Mouse (Mus musculus) CH12.LX (cell line): ENCODE measurements around the gene Tigit. TPM values are rescaled to one million over a fixed set of nuclear protein-coding genes. Genes with fewer than 3 reads are reported as not detected.

Experiments
- DNase-seq: peaks from one replicate; pipeline ENCODE4 v3.0.0-alpha.2; 2013; ENCODE audit errors: extremely low read depth
- H3K27ac ChIP-seq: 2 replicates; pipeline ENCODE4 v1.5.1; 2012; ENCODE audit warnings: low read depth, mild to moderate bottlenecking, control low read depth, moderate library complexity; ENCODE audit not compliant: insufficient read depth
- H3K27me3 ChIP-seq: replicated peaks from 2 replicates; pipeline ENCODE3; 2012; ENCODE audit warnings: inconsistent platforms
- H3K36me3 ChIP-seq, 2 experiments: replicated peaks in 1 of 2; 2 replicates each; pipeline versions ENCODE3 to v1.6.1; 2012; ENCODE audit warnings: inconsistent platforms in 1 of 2, low read length in 1 of 2, mild to moderate bottlenecking in 1 of 2, mixed read lengths in 1 of 2, moderate library complexity in 1 of 2; ENCODE audit not compliant: control insufficient read depth in 1 of 2, insufficient read depth in 1 of 2
- H3K4me1 ChIP-seq, 2 experiments: 2 replicates each; pipeline ENCODE4 v1.6.1; 2012; ENCODE audit warnings: inconsistent platforms in 1 of 2, moderate library complexity in 1 of 2; ENCODE audit not compliant: insufficient read depth in 2 of 2, control insufficient read depth in 1 of 2
- H3K4me2 ChIP-seq: 2 replicates; pipeline ENCODE4 v1.6.1; 2012; ENCODE audit warnings: low read depth, mild to moderate bottlenecking, control low read depth; ENCODE audit not compliant: poor library complexity, insufficient read depth, severe bottlenecking
- H3K4me3 ChIP-seq, 3 experiments: fragments of 150-350 bp in 1 of 3; sonication (generic) in 1 of 3; replicated peaks in 1 of 3; 2 replicates each; pipeline versions ENCODE3 to v1.5.1; 2011 to 2012; ENCODE audit warnings: low read depth in 2 of 3, low read length in 2 of 3, mild to moderate bottlenecking in 2 of 3, moderate library complexity in 2 of 3, control low read depth in 1 of 3, improper control_type of control experiment in 1 of 3, inconsistent platforms in 1 of 3, mixed read lengths in 1 of 3; ENCODE audit not compliant: poor library complexity in 1 of 3
- H3K79me2 ChIP-seq: replicated peaks from 2 replicates; pipeline ENCODE4 v1.6.1; 2012; ENCODE audit warnings: mild to moderate bottlenecking, moderate library complexity; ENCODE audit not compliant: control insufficient read depth, poor library complexity, insufficient read depth, severe bottlenecking; ENCODE audit errors: extremely low read depth
- H3K9ac ChIP-seq: 2 replicates; pipeline ENCODE4 v1.6.1; 2012; ENCODE audit warnings: low read depth, mild to moderate bottlenecking, control low read depth, moderate library complexity; ENCODE audit not compliant: insufficient read depth
- H3K9me3 ChIP-seq: replicated peaks from 2 replicates; pipeline ENCODE3; 2012; ENCODE audit warnings: low read length, inconsistent platforms, mixed read lengths
- CHD1 ChIP-seq: IDR thresholded peaks from 2 replicates; pipeline ENCODE4 v1.6.1; 2012; ENCODE audit warnings: low read depth, low read length, improper control_type of control experiment, inconsistent platforms
- ELF1 ChIP-seq: IDR thresholded peaks from 2 replicates; pipeline ENCODE4 v1.6.1; 2014; ENCODE audit warnings: low read depth, mild to moderate bottlenecking, inconsistent platforms, low read length, improper control_type of control experiment
- EP300 ChIP-seq: IDR thresholded peaks from 2 replicates; pipeline ENCODE4 v1.6.1; 2011; ENCODE audit warnings: low read length, improper control_type of control experiment
- ETS1 ChIP-seq: conservative IDR thresholded peaks from 2 replicates; pipeline ENCODE4 v1.6.1; 2012; ENCODE audit warnings: low read depth, mild to moderate bottlenecking, inconsistent platforms, low read length, improper control_type of control experiment, moderate library complexity
- GABPA ChIP-seq: IDR thresholded peaks from 2 replicates; pipeline ENCODE4 v1.6.1; 2012; ENCODE audit warnings: low read depth, low read length, improper control_type of control experiment, inconsistent platforms; ENCODE audit not compliant: insufficient replicate concordance
- HCFC1 ChIP-seq: IDR thresholded peaks from 2 replicates; pipeline ENCODE4 v1.6.1; 2012; ENCODE audit warnings: low read depth, mild to moderate bottlenecking, inconsistent platforms, low read length, improper control_type of control experiment
- IRF4 ChIP-seq: IDR thresholded peaks from 2 replicates; pipeline ENCODE4 v1.6.1; 2014; ENCODE audit warnings: low read depth, mild to moderate bottlenecking, inconsistent platforms, low read length, improper control_type of control experiment
- JUN ChIP-seq: IDR thresholded peaks from 2 replicates; pipeline ENCODE4 v1.6.1; 2011; ENCODE audit warnings: low read depth, mild to moderate bottlenecking, low read length, improper control_type of control experiment, moderate library complexity; ENCODE audit not compliant: insufficient read depth
- JUND ChIP-seq: conservative IDR thresholded peaks from 2 replicates; pipeline ENCODE4 v1.6.1; 2011; ENCODE audit warnings: low read depth, low read length, improper control_type of control experiment
- KAT2A ChIP-seq: IDR thresholded peaks from 2 replicates; pipeline ENCODE4 v1.6.1; 2012; ENCODE audit warnings: low read length, improper control_type of control experiment, inconsistent platforms; ENCODE audit not compliant: insufficient replicate concordance
- MAFK ChIP-seq: IDR thresholded peaks from 2 replicates; pipeline ENCODE4 v1.6.1; 2011; ENCODE audit warnings: low read length, improper control_type of control experiment; ENCODE audit not compliant: insufficient replicate concordance
- MAX ChIP-seq: IDR thresholded peaks from 2 replicates; pipeline ENCODE4 v1.6.1; 2011; ENCODE audit warnings: low read length, improper control_type of control experiment
- MAZ ChIP-seq: IDR thresholded peaks from 2 replicates; pipeline ENCODE4 v1.6.1; 2012; ENCODE audit warnings: low read depth, mild to moderate bottlenecking, inconsistent platforms, low read length, improper control_type of control experiment, moderate library complexity
- MXI1 ChIP-seq: IDR thresholded peaks from 2 replicates; pipeline ENCODE4 v1.6.1; 2011; ENCODE audit warnings: mild to moderate bottlenecking, low read depth, low read length, improper control_type of control experiment
- MYC ChIP-seq: IDR thresholded peaks from 2 replicates; pipeline ENCODE4 v1.6.1; 2011; ENCODE audit warnings: low read depth, mild to moderate bottlenecking, improper control_type of control experiment, low read length
- NELFE ChIP-seq: IDR thresholded peaks from 2 replicates; pipeline ENCODE4 v1.6.1; 2011; ENCODE audit warnings: low read depth, low read length, improper control_type of control experiment
- NRF1 ChIP-seq: IDR thresholded peaks from 2 replicates; pipeline ENCODE4 v1.6.1; 2014; ENCODE audit warnings: low read depth, mild to moderate bottlenecking, inconsistent platforms, low read length, improper control_type of control experiment, moderate library complexity
- PAX5 ChIP-seq: IDR thresholded peaks from 2 replicates; pipeline ENCODE4 v1.6.1; 2012; ENCODE audit warnings: low read length, inconsistent platforms, mixed read lengths
- POLR2A ChIP-seq: IDR thresholded peaks from 2 replicates; pipeline ENCODE4 v1.6.1; 2011; ENCODE audit warnings: low read depth, mild to moderate bottlenecking, improper control_type of control experiment, low read length
- POLR2AphosphoS2 ChIP-seq: IDR thresholded peaks from 2 replicates; pipeline ENCODE4 v1.6.1; 2011; ENCODE audit warnings: low read depth, low read length, improper control_type of control experiment
- RAD21 ChIP-seq: IDR thresholded peaks from 2 replicates; pipeline ENCODE4 v1.6.1; 2011; ENCODE audit warnings: low read depth, mild to moderate bottlenecking, low read length, improper control_type of control experiment, moderate library complexity
- RCOR1 ChIP-seq: conservative IDR thresholded peaks from 2 replicates; pipeline ENCODE4 v1.6.1; 2012; ENCODE audit warnings: low read depth, mild to moderate bottlenecking, inconsistent platforms, low read length, improper control_type of control experiment
- SIN3A ChIP-seq: IDR thresholded peaks from 2 replicates; pipeline ENCODE4 v1.6.1; 2012; ENCODE audit warnings: low read length, improper control_type of control experiment, inconsistent platforms
- SMC3 ChIP-seq: IDR thresholded peaks from 2 replicates; pipeline ENCODE4 v1.6.1; 2011; ENCODE audit warnings: low read depth, low read length, improper control_type of control experiment
- TBP ChIP-seq: conservative IDR thresholded peaks from 2 replicates; pipeline ENCODE4 v1.6.1; 2011; ENCODE audit warnings: low read depth, low read length, improper control_type of control experiment
- TCF12 ChIP-seq: IDR thresholded peaks from 2 replicates; pipeline ENCODE4 v1.6.1; 2014; ENCODE audit warnings: low read depth, mild to moderate bottlenecking, inconsistent platforms, low read length, improper control_type of control experiment
- UBTF ChIP-seq: IDR thresholded peaks from 2 replicates; pipeline ENCODE4 v1.6.1; 2012; ENCODE audit warnings: low read depth, mild to moderate bottlenecking, inconsistent platforms, low read length, improper control_type of control experiment, moderate library complexity
- USF1 ChIP-seq: IDR thresholded peaks from 2 replicates; pipeline ENCODE4 v1.6.1; 2014; ENCODE audit warnings: low read depth, mild to moderate bottlenecking, inconsistent platforms, low read length, improper control_type of control experiment
- USF2 ChIP-seq: conservative IDR thresholded peaks from 2 replicates; pipeline ENCODE4 v1.6.1; 2011; ENCODE audit warnings: low read depth, low read length, improper control_type of control experiment
- ZKSCAN1 ChIP-seq: IDR thresholded peaks from 2 replicates; pipeline ENCODE4 v1.6.1; 2012; ENCODE audit warnings: low read depth, inconsistent platforms, low read length, improper control_type of control experiment, borderline replicate concordance
- ZMIZ1 ChIP-seq: IDR thresholded peaks from 2 replicates; pipeline ENCODE4 v1.6.1; 2012; ENCODE audit warnings: low read depth, mild to moderate bottlenecking, inconsistent platforms, low read length, improper control_type of control experiment
- ZNF384 ChIP-seq: IDR thresholded peaks from 2 replicates; pipeline ENCODE4 v1.6.1; 2012; ENCODE audit warnings: low read depth, low read length, improper control_type of control experiment, inconsistent platforms
- dilution Hi-C: fragments of 300-500 bp; cut with MboI; formaldehyde crosslinking; loops from 2 replicates; pipeline ENCODE4 v1.14.3; 2020; ENCODE audit warnings: low sequenced_read_pairs; ENCODE audit not compliant: extremely low pct_unique_long_range_greater_than_20kb, extremely low pct_ligation_motif_present
- in situ Hi-C: fragments of 300-500 bp; cut with MboI; formaldehyde crosslinking; loops from 3 replicates; pipeline ENCODE4 v1.14.3; 2019; ENCODE audit warnings: low sequenced_read_pairs, low pct_ligation_motif_present, low pct_unique_long_range_greater_than_20kb, mixed read lengths
- polyA plus RNA-seq: library from polyadenylated mRNA; unstranded; fragments of >175 nt; gene quantifications from 2 replicates; pipeline ENCODE4 v1.2.1, GENCODE M21; 2012; ENCODE audit warnings: low read depth; ENCODE audit not compliant: insufficient read length
- total RNA-seq, 2 experiments: library from RNA; depleted of rRNA; stranded (reverse); fragments of 300-350 nt in 1 of 2; fragments of >200 nt in 1 of 2; gene quantifications; 2 replicates each; pipeline ENCODE4 v1.2.3; 2012 to 2014

The Tigit gene
- total and polyA plus RNA-seq, 3 experiments = 17.5 to 67.2 (median 55.4) TPM

- H3K27ac ChIP-seq = no peak overlapping the region
- H3K79me2 ChIP-seq = no peaks in the 10 kb centered on the region
- TF ChIP-seq USF2 = no peak
- TF ChIP-seq MYC = 0 out of 2 replicates have a peak, but pooled peaks have one; percentile 2
- peak; percentile 41; the same call in 1 of the 2 replicates for TF ChIP-seq EP300
- TF ChIP-seq IRF4 = 0 out of 2 replicates have a peak, but pooled peaks have one; percentile 8
- TF ChIP-seq ELF1 = no peak
- peak; percentile 75; the same call in 1 of the 2 replicates for TF ChIP-seq TCF12
- 0 out of 2 replicates have a peak, but pooled peaks have one; percentile 13 for TF ChIP-seq TBP
- H3K36me3 ChIP-seq = no peaks in the 10 kb centered on the region
- H3K4me1 ChIP-seq = peaks cover 20 to 30% of the 10 kb centered on the region in 2 experiments
- H3K27me3 ChIP-seq = no peaks in the 10 kb centered on the region
- peaks cover 3% of the 10 kb centered on the region for H3K9me3 ChIP-seq
- in situ Hi-C loops (no loop called here), dilution Hi-C loops (no loop called here)
- no peak overlapping the region for H3K9ac ChIP-seq
- no peak overlapping the region for H3K4me3 ChIP-seq
- DNase-seq = no peak
- no peak overlapping the region for H3K4me2 ChIP-seq
Measured at GRCm38 (mm10) chr16:43672697-43673096, 8.8 kb upstream of the Tigit start.

GRCm38 (mm10) chr16:43671972-43672371 is 8.0 kb upstream of the Tigit start:
- H3K4me2 ChIP-seq = 0 out of 2 replicates have a peak overlapping the region, but pooled peaks have one; percentile 15
- dilution Hi-C loops = no loop called here
- no peaks in the 10 kb centered on the region for H3K27me3 ChIP-seq
- no peak overlapping the region for H3K9ac ChIP-seq
- no peak overlapping the region for H3K27ac ChIP-seq
- in situ Hi-C loops = no loop called here
- no peaks in the 10 kb centered on the region for H3K79me2 ChIP-seq
- no peaks in the 10 kb centered on the region for H3K36me3 ChIP-seq
- peaks cover 3% of the 10 kb centered on the region for H3K9me3 ChIP-seq
- no peak overlapping the region for H3K4me3 ChIP-seq
- DNase-seq = no peak
- peaks cover 25 to 37% of the 10 kb centered on the region in 2 experiments for H3K4me1 ChIP-seq
- TF ChIP-seq POLR2A (no peak), KAT2A (no peak), IRF4 (peak; percentile 75), MAFK (no peak), RAD21 (no peak), NRF1 (no peak), USF2 (no peak), MAX (no peak), ETS1 (no peak), SIN3A (no peak), RCOR1 (0 out of 2 replicates have a peak, but pooled peaks have one; percentile 30), ZNF384 (no peak), ZKSCAN1 (no peak), MXI1 (no peak), MAZ (no peak), TCF12 (no peak), CHD1 (no peak), EP300 (peak; percentile 72), USF1 (no peak), ZMIZ1 (no peak), JUN (no peak), PAX5 (no peak), ELF1 (no peak), SMC3 (no peak), HCFC1 (no peak; the same call in 1 of the 2 replicates), JUND (peak; percentile 19; the same call in 1 of the 2 replicates), UBTF (no peak), GABPA (no peak), NELFE (no peak), POLR2AphosphoS2 (no peak)
